Mouse (Mus musculus) activated CD4-positive, CD25-positive, alpha-beta regulatory T cell (primary cell): ENCODE results near the gene Prl8a1. TPM values are rescaled to one million over a fixed set of nuclear protein-coding genes. Genes with fewer than 3 reads are reported as not detected.

Source experiments
- polyA plus RNA-seq, 2 experiments: library from polyadenylated mRNA; unstranded; fragments of 100-300 nt; shearing (Covaris generic); gene quantifications; one replicate each; pipeline ENCODE4 v1.2.1; 2017

The Prl8a1 gene
- not detected for polyA plus RNA-seq

GRCm38 (mm10) chr13:27582071-27582470 is at the start of gene Prl8a1:
TSS of gene Prl8a1 (minus strand) at chr13:27582171.

GRCm38 (mm10) chr13:27610482-27610881 is 28.5 kb upstream of the Prl8a1 start, which contains the start of gene Prl7b1:
TSS of gene Prl7b1 (minus strand) at chr13:27610582.

GRCm38 (mm10) chr13:27564506-27564905 is 17.5 kb downstream of the Prl8a1 start, which contains the start of gene Prl8a9:
TSS of gene Prl8a9 (minus strand) at chr13:27564606.

Other genes with a start within 250 kb of the Prl8a1 start
- gene Prl8a2, start 236.5 kb downstream of the Prl8a1 start, polyA plus RNA-seq: not detected
- gene Prl2b1, start 191.3 kb downstream of the Prl8a1 start, polyA plus RNA-seq: not detected
- not detected for gene Prl8a6, start 143.5 kb downstream of the Prl8a1 start, polyA plus RNA-seq
- gene Prl8a8, start 69.0 kb downstream of the Prl8a1 start, polyA plus RNA-seq: not detected
- not detected for gene Prl8a9, start 17.6 kb downstream of the Prl8a1 start, polyA plus RNA-seq
- gene Prl7b1, start 28.4 kb upstream of the Prl8a1 start, polyA plus RNA-seq: not detected
- not detected for gene Prl7a1, start 60.3 kb upstream of the Prl8a1 start, polyA plus RNA-seq
- gene Prl7a2, start 85.9 kb upstream of the Prl8a1 start, polyA plus RNA-seq: not detected
- under 1 TPM in 1 of 2 experiments, not detected in 1; 0.17 TPM for gene Prl7d1, start 134.6 kb upstream of the Prl8a1 start, polyA plus RNA-seq
- gene Prl7c1, start 198.6 kb upstream of the Prl8a1 start, polyA plus RNA-seq: not detected
- not detected for gene Prl2a1, start 219.5 kb upstream of the Prl8a1 start, polyA plus RNA-seq